Mouse (Mus musculus): ENCODE measurements at regions not wholly inside any gene's neighbourhood (a gene's known extent, or its start where the extent isn't known, plus 50 kb on each side); places are given as distances from the start of the nearest gene placed in this dataset.
A peak's percentile ranks its signal among the peaks of the same experiment; 100 is the strongest.
"Not testable (repeated sequence)": the region's sequence is repeated elsewhere in the genome, so short reads cannot be mapped to it uniquely, and the experiment has no call there.

- no peak for TF ChIP-seq MYOG (IDR thresholded peaks at IDR 0.05; ENCODE audit: control insufficient read depth, extremely low read depth, insufficient read length)
- no peak for TF ChIP-seq MYOD1 (IDR thresholded peaks at IDR 0.05; ENCODE audit: control insufficient read depth, insufficient read length, low read depth)
- no peak for TF ChIP-seq CTCF (IDR thresholded peaks at IDR 0.05; ENCODE audit: control insufficient read depth, insufficient read depth, insufficient read length)
- TF ChIP-seq FOSL1 (IDR thresholded peaks at IDR 0.05; ENCODE audit: insufficient read depth, low read length, poor library complexity, severe bottlenecking): no peak
- TF ChIP-seq CEBPB (IDR thresholded peaks at IDR 0.05; ENCODE audit: low read depth): no peak
- TF ChIP-seq USF1 (IDR thresholded peaks at IDR 0.05; ENCODE audit: low read depth): no peak
- no peak for TF ChIP-seq MAX (IDR thresholded peaks at IDR 0.05)
- no peaks in the 10 kb centered on the region for H3K79me2 ChIP-seq (ENCODE audit: control insufficient read depth, insufficient read depth)
- H3ac ChIP-seq (ENCODE audit: control insufficient read depth, insufficient read length, low read depth): no peak overlapping the region
- no peaks in the 10 kb centered on the region for H3K79me3 ChIP-seq (ENCODE audit: low read depth)
- H3K4me3 ChIP-seq (ENCODE audit: insufficient read depth, poor library complexity, severe bottlenecking): no peak overlapping the region
- H3K27me3 ChIP-seq (ENCODE audit: control insufficient read depth, insufficient read depth, insufficient read length): no peaks in the 10 kb centered on the region
- H3K36me3 ChIP-seq (ENCODE audit: control insufficient read depth, insufficient read depth): no peaks in the 10 kb centered on the region
Measured at GRCm38 (mm10) chr16:50533881-50534280, 57.1 kb downstream of the Ccdc54 start.

- Histone ChIP-seq H3K79me3 (ENCODE audit: low read depth) (no peaks in the 10 kb centered on the region), H3K27me3 (ENCODE audit: control insufficient read depth, insufficient read depth, insufficient read length) (no peaks in the 10 kb centered on the region), H3K4me3 (ENCODE audit: insufficient read depth, poor library complexity, severe bottlenecking) (peak overlapping the region; percentile 51), H3K36me3 (ENCODE audit: control insufficient read depth, insufficient read depth) (no peaks in the 10 kb centered on the region), H3ac (ENCODE audit: control insufficient read depth, insufficient read length, low read depth) (peak overlapping the region; percentile 94), H3K79me2 (ENCODE audit: control insufficient read depth, insufficient read depth) (no peaks in the 10 kb centered on the region)
- TF ChIP-seq CTCF (IDR thresholded peaks at IDR 0.05; ENCODE audit: control insufficient read depth, insufficient read depth, insufficient read length): peak; percentile 74
- TF ChIP-seq MYOD1 (IDR thresholded peaks at IDR 0.05; ENCODE audit: control insufficient read depth, insufficient read length, low read depth): no peak
Measured at GRCm38 (mm10) chr16:50529511-50530416, 61.2 kb downstream of the Ccdc54 start.

- H3K4me3 ChIP-seq (ENCODE audit: insufficient read depth, poor library complexity, severe bottlenecking): peak overlapping the region; percentile 51
- no peak for TF ChIP-seq FOSL1 (IDR thresholded peaks at IDR 0.05; ENCODE audit: insufficient read depth, low read length, poor library complexity, severe bottlenecking)
- TF ChIP-seq CEBPB (IDR thresholded peaks at IDR 0.05; ENCODE audit: low read depth): no peak
- no peak for TF ChIP-seq CTCF (IDR thresholded peaks at IDR 0.05; ENCODE audit: control insufficient read depth, insufficient read depth, insufficient read length)
- H3K36me3 ChIP-seq (ENCODE audit: control insufficient read depth, insufficient read depth): no peaks in the 10 kb centered on the region
- H3K79me2 ChIP-seq (ENCODE audit: control insufficient read depth, insufficient read depth): no peaks in the 10 kb centered on the region
- no peaks in the 10 kb centered on the region for H3K27me3 ChIP-seq (ENCODE audit: control insufficient read depth, insufficient read depth, insufficient read length)
- H3K79me3 ChIP-seq (ENCODE audit: low read depth): no peaks in the 10 kb centered on the region
- peak overlapping the region; percentile 94 for H3ac ChIP-seq (ENCODE audit: control insufficient read depth, insufficient read length, low read depth)
Measured at GRCm38 (mm10) chr16:50528677-50529510, 62.1 kb downstream of the Ccdc54 start.

DNA sequence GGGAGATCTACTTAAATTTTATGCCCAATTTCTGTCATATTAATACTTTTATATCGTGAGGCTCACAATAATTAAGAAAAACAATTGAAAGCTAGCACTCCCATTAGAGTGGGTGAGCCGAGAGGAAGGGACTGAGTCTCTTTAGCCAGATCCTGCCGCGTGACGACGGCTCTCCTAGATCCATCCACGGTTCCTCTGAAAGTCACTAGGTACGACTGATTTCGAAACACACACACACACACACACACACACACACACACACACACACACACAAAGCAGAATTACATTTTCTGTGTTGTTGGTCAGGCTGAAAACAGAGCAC lies 62.6 kb downstream of the Ccdc54 start:
- TF ChIP-seq CEBPB (IDR thresholded peaks at IDR 0.05; ENCODE audit: low read depth) (no peak), USF1 (IDR thresholded peaks at IDR 0.05; ENCODE audit: low read depth) (no peak), FOSL1 (IDR thresholded peaks at IDR 0.05; ENCODE audit: insufficient read depth, low read length, poor library complexity, severe bottlenecking) (no peak), MYOD1 (IDR thresholded peaks at IDR 0.05; ENCODE audit: control insufficient read depth, insufficient read length, low read depth) (no peak), CTCF (IDR thresholded peaks at IDR 0.05; ENCODE audit: control insufficient read depth, insufficient read depth, insufficient read length) (no peak), MYOG (IDR thresholded peaks at IDR 0.05; ENCODE audit: control insufficient read depth, extremely low read depth, insufficient read length) (no peak), MAX (IDR thresholded peaks at IDR 0.05) (no peak)
- no peaks in the 10 kb centered on the region for H3K79me3 ChIP-seq (ENCODE audit: low read depth)
- peak overlapping the region; percentile 94 for H3ac ChIP-seq (ENCODE audit: control insufficient read depth, insufficient read length, low read depth)
- H3K27me3 ChIP-seq (ENCODE audit: control insufficient read depth, insufficient read depth, insufficient read length): no peaks in the 10 kb centered on the region
- H3K79me2 ChIP-seq (ENCODE audit: control insufficient read depth, insufficient read depth): no peaks in the 10 kb centered on the region
- H3K36me3 ChIP-seq (ENCODE audit: control insufficient read depth, insufficient read depth): no peaks in the 10 kb centered on the region
- peak overlapping the region; percentile 51 for H3K4me3 ChIP-seq (ENCODE audit: insufficient read depth, poor library complexity, severe bottlenecking)

- not testable (repeated sequence) for H3K79me3 ChIP-seq (ENCODE audit: low read depth); H3K79me2 ChIP-seq (ENCODE audit: control insufficient read depth, insufficient read depth); H3K36me3 ChIP-seq (ENCODE audit: control insufficient read depth, insufficient read depth); H3K27me3 ChIP-seq (ENCODE audit: control insufficient read depth, insufficient read depth, insufficient read length); H3ac ChIP-seq (ENCODE audit: control insufficient read depth, insufficient read length, low read depth); H3K4me3 ChIP-seq (ENCODE audit: insufficient read depth, poor library complexity, severe bottlenecking)
Measured at GRCm38 (mm10) chr16:50526930-50527329, 64.0 kb downstream of the Ccdc54 start.

- H3ac ChIP-seq (ENCODE audit: control insufficient read depth, insufficient read length, low read depth): no peak overlapping the region
- no peaks in the 10 kb centered on the region for H3K79me2 ChIP-seq (ENCODE audit: control insufficient read depth, insufficient read depth)
- H3K4me3 ChIP-seq (ENCODE audit: insufficient read depth, poor library complexity, severe bottlenecking): no peak overlapping the region
- H3K79me3 ChIP-seq (ENCODE audit: low read depth): no peaks in the 10 kb centered on the region
- no peak for TF ChIP-seq CEBPB (IDR thresholded peaks at IDR 0.05; ENCODE audit: low read depth)
- no peak for TF ChIP-seq MAX (IDR thresholded peaks at IDR 0.05)
- no peak for TF ChIP-seq FOSL1 (IDR thresholded peaks at IDR 0.05; ENCODE audit: insufficient read depth, low read length, poor library complexity, severe bottlenecking)
- no peak for TF ChIP-seq CTCF (IDR thresholded peaks at IDR 0.05; ENCODE audit: control insufficient read depth, insufficient read depth, insufficient read length)
- TF ChIP-seq MYOG (IDR thresholded peaks at IDR 0.05; ENCODE audit: control insufficient read depth, extremely low read depth, insufficient read length): no peak
- TF ChIP-seq USF1 (IDR thresholded peaks at IDR 0.05; ENCODE audit: low read depth): no peak
- TF ChIP-seq MYOD1 (IDR thresholded peaks at IDR 0.05; ENCODE audit: control insufficient read depth, insufficient read length, low read depth): no peak
- no peaks in the 10 kb centered on the region for H3K36me3 ChIP-seq (ENCODE audit: control insufficient read depth, insufficient read depth)
- no peaks in the 10 kb centered on the region for H3K27me3 ChIP-seq (ENCODE audit: control insufficient read depth, insufficient read depth, insufficient read length)
Measured at GRCm38 (mm10) chr16:50525934-50526366, 65.0 kb downstream of the Ccdc54 start.

All from C2C12 (cell line).